Mouse (Mus musculus): Measurements from ENCODE around the gene Gm8978. TPM values are rescaled to one million over a fixed set of nuclear protein-coding genes. Genes with fewer than 3 reads are reported as not detected.

The Gm8978 gene
- polyA plus RNA-seq (2012; rRNA removed), result not detected in 2 replicates

GRCm38 (mm10) chr19:33625152-33625551, at the start of gene Gm8978:
Gene Gm8978 (minus strand): TSS chr19:33625252.

Other genes with a start within 250 kb of the Gm8978 start
- 1.4 and 1.6 TPM in 2 replicates for gene Rnls, start 233.0 kb downstream of the Gm8978 start, polyA plus RNA-seq (2012; rRNA removed)
- gene Lipo4, start 107.5 kb downstream of the Gm8978 start, polyA plus RNA-seq (2012; rRNA removed), result not detected in 2 replicates
- not detected in 2 replicates for gene Lipo2, start 126.1 kb upstream of the Gm8978 start, polyA plus RNA-seq (2012; rRNA removed)
- 4.2 and 4.9 TPM in 2 replicates for gene Lipo3, start 136.7 kb upstream of the Gm8978 start, polyA plus RNA-seq (2012; rRNA removed)
- not detected in 2 replicates for gene Lipo1, start 162.2 kb upstream of the Gm8978 start, polyA plus RNA-seq (2012; rRNA removed)